Mouse (Mus musculus) limb, embryonic 11.5 days (tissue): Measurements from ENCODE around the gene 6820408C15Rik. TPM values are rescaled to one million over a fixed set of nuclear protein-coding genes. Genes with fewer than 3 reads are reported as not detected.

Experiments used
- polyA plus RNA-seq: library from polyadenylated mRNA; unstranded; fragments of >200 nt; fragmentation: Nextera tagmentation; extraction: Ambion mirVana; gene quantifications from 2 replicates; pipeline ENCODE4 v1.2.1, GENCODE M21; 2014

Gene 6820408C15Rik
- polyA plus RNA-seq, 1 experiment from 2014 or later: 0.15 TPM

Other genes starting within 250 kb of the 6820408C15Rik start
- gene Csnk2a1, start 188.7 kb upstream of the 6820408C15Rik start, polyA plus RNA-seq: 65.9 and 86.5 TPM in 2 replicates
- gene Tbc1d20, start 121.8 kb upstream of the 6820408C15Rik start, polyA plus RNA-seq: 30.5 and 35.4 TPM in 2 replicates
- gene Rbck1, start 82.9 kb upstream of the 6820408C15Rik start, polyA plus RNA-seq: 66.6 and 67.4 TPM in 2 replicates
- 1.4 and 1.8 TPM in 2 replicates for gene Trib3, start 71.6 kb upstream of the 6820408C15Rik start, polyA plus RNA-seq
- 1.8 and 2.2 TPM in 2 replicates for gene Nrsn2, start 38.9 kb upstream of the 6820408C15Rik start, polyA plus RNA-seq
- gene Sox12, start 17.5 kb upstream of the 6820408C15Rik start, polyA plus RNA-seq: 21.1 and 21.8 TPM in 2 replicates
- gene Zcchc3, start 560 bp upstream of the 6820408C15Rik start, polyA plus RNA-seq: 69.4 and 75.8 TPM in 2 replicates
- gene Defb23, start 49.0 kb downstream of the 6820408C15Rik start, polyA plus RNA-seq: not detected in 2 replicates
- gene Defb20, start 61.5 kb downstream of the 6820408C15Rik start, polyA plus RNA-seq: not detected in 2 replicates
- gene Defb22, start 74.6 kb downstream of the 6820408C15Rik start, polyA plus RNA-seq: not detected in 2 replicates
- not detected in 2 replicates for gene Defb26, start 96.1 kb downstream of the 6820408C15Rik start, polyA plus RNA-seq
- gene Defb28, start 102.7 kb downstream of the 6820408C15Rik start, polyA plus RNA-seq: not detected in 2 replicates
- not detected in 2 replicates for gene Defb29, start 124.5 kb downstream of the 6820408C15Rik start, polyA plus RNA-seq
- gene Gm17416, start 153.8 kb downstream of the 6820408C15Rik start, polyA plus RNA-seq: not detected in 2 replicates
- not detected in 2 replicates for gene Defb21, start 157.2 kb downstream of the 6820408C15Rik start, polyA plus RNA-seq
- gene Defb19, start 164.7 kb downstream of the 6820408C15Rik start, polyA plus RNA-seq: not detected in 2 replicates
- gene Defb45, start 183.8 kb downstream of the 6820408C15Rik start, polyA plus RNA-seq: not detected in 2 replicates
- gene Defb36, start 188.7 kb downstream of the 6820408C15Rik start, polyA plus RNA-seq: not detected in 2 replicates
- 0.89 TPM in 1 of 2 replicates, not detected in the other for gene Defb25, start 207.5 kb downstream of the 6820408C15Rik start, polyA plus RNA-seq
- 0.69 and 0.88 TPM in 2 replicates for gene Rem1, start 211.4 kb downstream of the 6820408C15Rik start, polyA plus RNA-seq